Mouse (Mus musculus): ENCODE measurements around the gene Gm20388.

GRCm38 (mm10) chr8:123924719-123925118 lies 4014.1 kb downstream of the Gm20388 start:
- TF ChIP-seq POLR2A (IDR thresholded peaks at IDR 0.05; ENCODE audit: insufficient read depth, low read depth, low read length) (no peak), CTCF (IDR thresholded peaks at IDR 0.05; ENCODE audit: insufficient read depth, low read depth, low read length) (peak; percentile 27; the same call in 1 of the 2 replicates)

Measured in olfactory bulb, adult 2 months (tissue).